9 mouse cellular contexts compared by ENCODE assay signal in the genomic region with DNA sequence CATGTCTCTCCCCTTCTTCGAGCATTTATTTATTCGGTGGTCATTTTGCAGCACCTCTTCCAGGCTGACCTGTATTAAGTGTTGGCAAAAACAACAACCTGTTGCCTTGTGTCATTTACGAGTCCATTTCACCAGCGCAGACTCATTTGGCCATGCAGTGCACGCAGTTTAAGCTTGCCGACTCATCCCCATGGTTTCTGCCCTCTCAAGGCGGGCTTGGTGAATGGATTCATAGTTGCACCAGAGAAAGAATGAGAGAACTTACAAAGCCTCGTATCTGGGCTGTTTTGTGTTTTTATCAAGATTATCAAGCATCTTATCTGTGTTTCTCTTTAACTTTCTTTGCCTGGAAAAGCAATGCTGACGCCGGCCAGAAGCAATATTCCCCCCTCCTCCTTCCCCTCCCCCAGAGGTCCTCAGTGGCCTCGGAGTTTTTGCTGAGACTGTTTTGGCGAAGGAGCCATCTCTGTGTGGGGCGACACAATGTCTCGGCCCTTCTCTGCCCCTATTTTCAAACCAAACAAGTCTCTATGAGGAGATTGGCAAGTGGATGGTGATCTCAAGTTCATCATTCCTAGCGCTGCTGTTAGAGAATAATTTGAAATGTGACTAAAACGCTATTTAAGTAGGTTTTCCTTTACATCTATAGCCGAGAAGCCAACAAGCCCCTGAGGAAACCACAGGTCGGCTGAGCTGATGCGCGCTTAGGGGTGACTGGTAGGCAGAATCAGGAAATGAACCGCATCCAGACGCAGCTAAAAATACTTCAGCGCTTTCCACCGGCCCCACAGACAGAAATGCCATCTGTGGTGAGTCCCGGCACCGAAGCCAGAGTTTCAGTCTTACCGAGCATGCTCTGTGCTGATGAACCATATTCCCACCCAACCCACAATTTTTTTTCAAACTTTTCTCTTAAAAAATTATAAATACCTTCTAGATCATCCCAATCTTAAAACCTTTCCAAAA. TPM values are rescaled to one million over a fixed set of nuclear protein-coding genes. Genes with fewer than 3 reads are reported as not detected.
DNase-seq lines count a peak whose midpoint lies in the region; ATAC-seq and TF ChIP-seq lines count a peak whose summit lies in the region.
"Had no signal": no experiment of that assay in that cellular context is flagged by ENCODE, and none has a peak within 500 bp of the region (broad histone marks: within the 10 kb centered on the region; RNA-seq: fewer than 3 reads in every experiment).

No protein-coding gene starts in this region.

- H3K4me3 ChIP-seq in intestine, postnatal 0 days (ENCODE audit: low read depth, low read length), result no peak overlapping the region
- no peak overlapping the region for H3K4me3 ChIP-seq in intestine, embryonic 16.5 days (ENCODE audit: low read length)
- no peak overlapping the region; the same call in 1 of the 2 replicates for H3K4me3 ChIP-seq in heart, embryonic 15.5 days
- H3K4me3 ChIP-seq in stomach, postnatal 0 days (ENCODE audit: low read depth, low read length), result no peak overlapping the region

- H3K27ac ChIP-seq in intestine, postnatal 0 days (ENCODE audit: low read depth, low read length), result peak overlapping the region; percentile 47; the same call in 1 of the 2 replicates
- H3K27ac ChIP-seq in intestine, embryonic 16.5 days (ENCODE audit: low read length), result no peak overlapping the region
- no peak overlapping the region for H3K27ac ChIP-seq in heart, embryonic 15.5 days
- no peak overlapping the region for H3K27ac ChIP-seq in stomach, postnatal 0 days (replicated peaks)

- no peaks in the 10 kb centered on the region for H3K36me3 ChIP-seq in intestine, postnatal 0 days (ENCODE audit: control insufficient read depth, insufficient read depth)
- H3K36me3 ChIP-seq in intestine, embryonic 16.5 days (ENCODE audit: control insufficient read depth, insufficient read depth, low read length), result no peaks in the 10 kb centered on the region
- H3K36me3 ChIP-seq in heart, embryonic 15.5 days, result no peaks in the 10 kb centered on the region
- no peaks in the 10 kb centered on the region for H3K36me3 ChIP-seq in stomach, postnatal 0 days (ENCODE audit: control insufficient read depth, insufficient read depth, low read length)

- 73% methylated on average over 27 of the region's 27 CpGs for WGBS in intestine, postnatal 0 days
- WGBS in intestine, embryonic 16.5 days, result 80% methylated on average over 27 of the region's 27 CpGs
- WGBS in heart, embryonic 15.5 days, result 53% methylated on average over 27 of the region's 27 CpGs
- WGBS in stomach, postnatal 0 days, result 75% methylated on average over 27 of the region's 27 CpGs

- no peak for ATAC-seq in intestine, postnatal 0 days
- ATAC-seq in intestine, embryonic 16.5 days, result no peak
- no peak for ATAC-seq in heart, embryonic 15.5 days (replicated peaks; ENCODE audit: insufficient number of reproducible peaks, insufficient read depth, low FRiP score, low read depth)
- ATAC-seq in stomach, postnatal 0 days (ENCODE audit: low FRiP score, low TSS enrichment), result no peak
- ATAC-seq: Patski had no signal

- H3K27me3 ChIP-seq in intestine, postnatal 0 days (replicated peaks; ENCODE audit: control insufficient read depth, insufficient read depth, low read length), result no peaks in the 10 kb centered on the region
- H3K27me3 ChIP-seq in intestine, embryonic 16.5 days (replicated peaks; ENCODE audit: control insufficient read depth, insufficient read depth, low read length), result no peaks in the 10 kb centered on the region
- H3K27me3 ChIP-seq in heart, embryonic 15.5 days, result no peaks in the 10 kb centered on the region
- H3K27me3 ChIP-seq in stomach, postnatal 0 days (ENCODE audit: control insufficient read depth, insufficient read depth, low read length), result no peaks in the 10 kb centered on the region
- H3K27me3 ChIP-seq: Patski had no signal

- TF ChIP-seq CTCF in intestine, postnatal 0 days (IDR thresholded peaks at IDR 0.05; ENCODE audit: low read depth), result no peak
- no peak for TF ChIP-seq CTCF in stomach, postnatal 0 days (IDR thresholded peaks at IDR 0.05; ENCODE audit: low read depth)

- H3K4me2 ChIP-seq in intestine, postnatal 0 days (replicated peaks; ENCODE audit: low read depth), result no peak overlapping the region
- H3K4me2 ChIP-seq in intestine, embryonic 16.5 days (ENCODE audit: low read depth, low read length), result no peak overlapping the region
- peak overlapping the region; percentile 44 for H3K4me2 ChIP-seq in heart, embryonic 15.5 days
- H3K4me2 ChIP-seq in stomach, postnatal 0 days (replicated peaks; ENCODE audit: low read depth), result no peak overlapping the region

- DNase-seq in cerebellum, postnatal 14 days, result peak; percentile 22 to 35
- peak; percentile 43 for DNase-seq in liver
- peak; percentile 57 to 61 for DNase-seq in spleen, postnatal 36 days (ENCODE audit: low spot score in 2 of 2)
- DNase-seq in stomach, postnatal 0 days (ENCODE audit: low spot score), result no peak
- DNase-seq in lung, postnatal 25 days (ENCODE audit: low spot score), result no peak

- no peak overlapping the region for H3K9ac ChIP-seq in intestine, postnatal 0 days (ENCODE audit: low read depth, low read length)
- no peak overlapping the region for H3K9ac ChIP-seq in intestine, embryonic 16.5 days (ENCODE audit: low read depth, low read length)
- no peak overlapping the region for H3K9ac ChIP-seq in heart, embryonic 15.5 days
- no peak overlapping the region for H3K9ac ChIP-seq in stomach, postnatal 0 days (ENCODE audit: low read length)

- H3K4me1 ChIP-seq in intestine, postnatal 0 days (replicated peaks; ENCODE audit: control insufficient read depth, insufficient read depth, low read length), result no peaks in the 10 kb centered on the region; the same call in 1 of the 2 replicates
- H3K4me1 ChIP-seq in intestine, embryonic 16.5 days (ENCODE audit: control insufficient read depth, insufficient read depth, low read length), result 0 out of 2 replicates have a peak, but pooled peaks cover 2% of the 10 kb centered on the region
- peaks cover 4% of the 10 kb centered on the region; the same call in 1 of the 2 replicates for H3K4me1 ChIP-seq in heart, embryonic 15.5 days (replicated peaks)
- no peaks in the 10 kb centered on the region for H3K4me1 ChIP-seq in stomach, postnatal 0 days (replicated peaks; ENCODE audit: control insufficient read depth, insufficient read depth)

- TF ChIP-seq EP300 in stomach, postnatal 0 days (optimal IDR thresholded peaks at IDR 0.05), result no peak

- H3K9me3 ChIP-seq in intestine, postnatal 0 days (ENCODE audit: control insufficient read depth), result no peaks in the 10 kb centered on the region
- no peaks in the 10 kb centered on the region for H3K9me3 ChIP-seq in intestine, embryonic 16.5 days (ENCODE audit: control insufficient read depth, low read length)
- no peaks in the 10 kb centered on the region for H3K9me3 ChIP-seq in heart, embryonic 15.5 days (replicated peaks)
- no peaks in the 10 kb centered on the region for H3K9me3 ChIP-seq in stomach, postnatal 0 days (ENCODE audit: control insufficient read depth, low read length)

RNA-seq across cellular contexts. Expression of a gene that starts 22.6 kb away (rescaled TPM):
- polyA plus RNA-seq in intestine, postnatal 0 days (2015; fragmentation: Nextera tagmentation; extraction: Ambion mirVana), result 57.5 and 59.5 TPM in 2 replicates
- 48.2 and 61.4 TPM in 2 replicates for polyA plus RNA-seq in intestine, embryonic 16.5 days (2015; fragmentation: Nextera tagmentation; extraction: Ambion mirVana)
- polyA plus RNA-seq in heart, embryonic 15.5 days (2015; fragmentation: Nextera tagmentation; extraction: Ambion mirVana), result 14.8 and 20.8 TPM in 2 replicates
- 2.5 and 2.6 TPM in 2 replicates for polyA plus RNA-seq in stomach, postnatal 0 days (2015; fragmentation: Nextera tagmentation; extraction: Ambion mirVana)

Comparison
In these comparisons a context has a peak if more than half of its experiments do, and no peak if none do; other contexts are left out.
1. DNase-seq: peak in cerebellum, postnatal 14 days (2 of 2), liver (single experiment) and spleen, postnatal 36 days (2 of 2); none in stomach, postnatal 0 days (single experiment) and lung, postnatal 25 days (single experiment).